In the genomic region with DNA sequence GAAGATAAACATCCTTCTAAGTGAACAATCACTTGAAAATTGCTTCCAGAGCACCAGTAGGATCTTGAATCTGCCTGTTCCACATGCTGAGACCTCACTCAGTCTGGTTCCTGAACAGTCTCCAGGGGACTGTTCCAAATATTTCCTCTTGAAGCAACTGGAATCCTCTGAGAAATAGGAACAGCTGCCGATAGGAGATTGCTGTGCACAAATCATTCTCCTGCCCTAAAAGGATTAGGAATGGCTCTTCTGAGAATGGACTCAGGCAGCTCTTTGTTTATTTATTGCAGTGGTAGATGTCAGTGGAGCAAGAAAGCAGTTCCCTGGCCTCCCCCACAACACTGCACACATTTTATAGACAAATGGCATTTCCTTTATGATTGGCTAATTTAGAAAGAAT, we compare ENCODE assay signal across 24 mouse cellular contexts. TPM values are rescaled to one million over a fixed set of nuclear protein-coding genes. Genes with fewer than 3 reads are reported as not detected.
A peak's percentile ranks its signal among the peaks of the same experiment; 100 is the strongest.
DNase-seq lines count a peak whose midpoint lies in the region; ATAC-seq and TF ChIP-seq lines count a peak whose summit lies in the region.
"Had no signal": no experiment of that assay in that cellular context is flagged by ENCODE, and none has a peak within 500 bp of the region (broad histone marks: within the 10 kb centered on the region; RNA-seq: fewer than 3 reads in every experiment).

No protein-coding gene starts in this region.

- no peak overlapping the region for H3K9ac ChIP-seq in embryonic facial prominence, embryonic 14.5 days (ENCODE audit: low read depth, low read length)
- H3K9ac ChIP-seq in lung, embryonic 14.5 days, result no peak overlapping the region
- H3K9ac ChIP-seq in midbrain, embryonic 13.5 days (replicated peaks), result no peak overlapping the region
- H3K9ac ChIP-seq in midbrain, embryonic 16.5 days (ENCODE audit: low read depth, low read length), result no peak overlapping the region
- H3K9ac ChIP-seq in midbrain, postnatal 0 days (replicated peaks; ENCODE audit: low read length, poor library complexity, severe bottlenecking), result no peak overlapping the region
- H3K9ac ChIP-seq: forebrain, embryonic 15.5 days; heart, embryonic 12.5 days; hindbrain, embryonic 14.5 days; liver, postnatal 0 days; stomach, embryonic 15.5 days had no signal

- DNase-seq in embryonic facial prominence, embryonic 14.5 days (ENCODE audit: low spot score), result peak; percentile 41
- no peak for DNase-seq in embryonic facial prominence, embryonic 10.5 days (ENCODE audit: low spot score)
- DNase-seq in lung, embryonic 14.5 days, result peak; percentile 13
- DNase-seq in lung, postnatal 4 days, result no peak
- peak; percentile 19 for DNase-seq in midbrain, postnatal 0 days (ENCODE audit: low spot score)
- no peak for DNase-seq in gastrocnemius, postnatal 10 days
- DNase-seq: adrenal gland, postnatal 14 days; cerebellum, adult 11 months; cerebellum, adult 9-11 months; heart, adult 11 months; heart, postnatal 14 days; kidney, adult 2 months; kidney, postnatal 10 days; liver, postnatal 0 days; thymus, postnatal 25 days had no signal

- no peaks in the 10 kb centered on the region for H3K27me3 ChIP-seq in embryonic facial prominence, embryonic 14.5 days (replicated peaks; ENCODE audit: control insufficient read depth, insufficient read depth, low read length)
- no peaks in the 10 kb centered on the region for H3K27me3 ChIP-seq in embryonic facial prominence, embryonic 10.5 days (replicated peaks; ENCODE audit: low read depth, poor library complexity, severe bottlenecking)
- no peaks in the 10 kb centered on the region for H3K27me3 ChIP-seq in lung, embryonic 14.5 days (ENCODE audit: insufficient read depth, low read length)
- H3K27me3 ChIP-seq in midbrain, embryonic 13.5 days, result no peaks in the 10 kb centered on the region
- no peaks in the 10 kb centered on the region for H3K27me3 ChIP-seq in midbrain, embryonic 16.5 days (ENCODE audit: control insufficient read depth, insufficient read depth, low read depth, low read length)
- no peaks in the 10 kb centered on the region for H3K27me3 ChIP-seq in midbrain, postnatal 0 days (ENCODE audit: insufficient read depth, low read length)
- H3K27me3 ChIP-seq: forebrain, embryonic 15.5 days; heart, embryonic 12.5 days; stomach, embryonic 15.5 days had no signal

- no peak for TF ChIP-seq CTCF in lung, embryonic 14.5 days (IDR thresholded peaks at IDR 0.05; ENCODE audit: low read depth)
- TF ChIP-seq CTCF in midbrain, postnatal 0 days (IDR thresholded peaks at IDR 0.05), result no peak

- H3K4me3 ChIP-seq in embryonic facial prominence, embryonic 14.5 days (ENCODE audit: low read depth, low read length), result no peak overlapping the region
- no peak overlapping the region for H3K4me3 ChIP-seq in embryonic facial prominence, embryonic 10.5 days
- H3K4me3 ChIP-seq in lung, embryonic 14.5 days (ENCODE audit: low read depth, low read length), result no peak overlapping the region
- H3K4me3 ChIP-seq in midbrain, embryonic 13.5 days (replicated peaks), result no peak overlapping the region
- H3K4me3 ChIP-seq in midbrain, embryonic 16.5 days (ENCODE audit: low read depth, low read length), result no peak overlapping the region
- no peak overlapping the region for H3K4me3 ChIP-seq in midbrain, postnatal 0 days (ENCODE audit: low read depth, low read length)
- H3K4me3 ChIP-seq: forebrain, embryonic 15.5 days; heart, embryonic 12.5 days; stomach, embryonic 15.5 days had no signal

- no peak overlapping the region for H3K4me2 ChIP-seq in embryonic facial prominence, embryonic 14.5 days (ENCODE audit: low read depth, low read length)
- H3K4me2 ChIP-seq in lung, embryonic 14.5 days, result no peak overlapping the region
- H3K4me2 ChIP-seq in midbrain, embryonic 13.5 days (replicated peaks), result no peak overlapping the region
- H3K4me2 ChIP-seq in midbrain, embryonic 16.5 days (ENCODE audit: low read length), result no peak overlapping the region
- no peak overlapping the region for H3K4me2 ChIP-seq in midbrain, postnatal 0 days (ENCODE audit: low read depth, low read length, poor library complexity, severe bottlenecking)
- H3K4me2 ChIP-seq: forebrain, embryonic 15.5 days; heart, embryonic 12.5 days; hindbrain, embryonic 14.5 days; liver, embryonic 11.5 days; stomach, embryonic 15.5 days had no signal

- no peak overlapping the region for H3K27ac ChIP-seq in embryonic facial prominence, embryonic 14.5 days (replicated peaks; ENCODE audit: low read depth, low read length)
- H3K27ac ChIP-seq in embryonic facial prominence, embryonic 10.5 days (replicated peaks), result no peak overlapping the region
- H3K27ac ChIP-seq in lung, embryonic 14.5 days (ENCODE audit: low read depth), result no peak overlapping the region
- H3K27ac ChIP-seq in midbrain, embryonic 13.5 days, result no peak overlapping the region
- H3K27ac ChIP-seq in midbrain, embryonic 16.5 days (ENCODE audit: low read length), result no peak overlapping the region
- no peak overlapping the region for H3K27ac ChIP-seq in midbrain, postnatal 0 days (ENCODE audit: low read depth, low read length)
- H3K27ac ChIP-seq: forebrain, embryonic 15.5 days; hindbrain, embryonic 14.5 days; stomach, embryonic 15.5 days had no signal

- H3K36me3 ChIP-seq in embryonic facial prominence, embryonic 14.5 days (ENCODE audit: control insufficient read depth, insufficient read depth, low read length), result no peaks in the 10 kb centered on the region
- no peaks in the 10 kb centered on the region for H3K36me3 ChIP-seq in embryonic facial prominence, embryonic 10.5 days (replicated peaks)
- no peaks in the 10 kb centered on the region for H3K36me3 ChIP-seq in lung, embryonic 14.5 days (ENCODE audit: insufficient read depth)
- no peaks in the 10 kb centered on the region for H3K36me3 ChIP-seq in midbrain, embryonic 13.5 days
- H3K36me3 ChIP-seq in midbrain, embryonic 16.5 days (ENCODE audit: control insufficient read depth, insufficient read depth, low read length), result no peaks in the 10 kb centered on the region
- H3K36me3 ChIP-seq in midbrain, postnatal 0 days (ENCODE audit: insufficient read depth, low read length), result no peaks in the 10 kb centered on the region
- H3K36me3 ChIP-seq: forebrain, embryonic 15.5 days; heart, embryonic 12.5 days; stomach, embryonic 15.5 days had no signal

- H3K4me1 ChIP-seq in embryonic facial prominence, embryonic 14.5 days (ENCODE audit: control insufficient read depth, insufficient read depth, low read length), result no peaks in the 10 kb centered on the region
- peaks cover 4% of the 10 kb centered on the region; the same call in 1 of the 2 replicates for H3K4me1 ChIP-seq in embryonic facial prominence, embryonic 10.5 days
- H3K4me1 ChIP-seq in lung, embryonic 14.5 days (ENCODE audit: insufficient read depth), result no peaks in the 10 kb centered on the region
- H3K4me1 ChIP-seq in midbrain, embryonic 13.5 days (replicated peaks), result peaks cover 7% of the 10 kb centered on the region
- no peaks in the 10 kb centered on the region for H3K4me1 ChIP-seq in midbrain, embryonic 16.5 days (ENCODE audit: control insufficient read depth, insufficient read depth, low read length)
- no peaks in the 10 kb centered on the region for H3K4me1 ChIP-seq in midbrain, postnatal 0 days (ENCODE audit: insufficient read depth, low read length)
- H3K4me1 ChIP-seq: forebrain, embryonic 15.5 days; heart, embryonic 12.5 days; stomach, embryonic 15.5 days had no signal

- no peak for ATAC-seq in embryonic facial prominence, embryonic 14.5 days (ENCODE audit: low read depth)
- ATAC-seq in lung, embryonic 14.5 days (ENCODE audit: insufficient read depth), result no peak
- 0 out of 2 replicates have a peak, but pooled peaks have one; percentile 55 for ATAC-seq in midbrain, embryonic 13.5 days
- ATAC-seq in midbrain, embryonic 16.5 days, result no peak
- ATAC-seq in midbrain, postnatal 0 days (ENCODE audit: low FRiP score), result no peak
- ATAC-seq: CD4-positive, CD25-positive, alpha-beta regulatory T cell, adult 4 months; forebrain, embryonic 15.5 days; liver, postnatal 0 days had no signal

- 6% methylated on average over 1 of the region's 1 CpGs for whole genome bisulfite sequencing in embryonic facial prominence, embryonic 14.5 days
- WGBS in embryonic facial prominence, embryonic 10.5 days, result 31% methylated on average over 1 of the region's 1 CpGs
- WGBS in lung, embryonic 14.5 days, result 28% methylated on average over 1 of the region's 1 CpGs
- 16% methylated on average over 1 of the region's 1 CpGs for WGBS in midbrain, embryonic 13.5 days
- WGBS in midbrain, embryonic 16.5 days, result 14% methylated on average over 1 of the region's 1 CpGs
- 14% methylated on average over 1 of the region's 1 CpGs for WGBS in midbrain, postnatal 0 days

- H3K9me3 ChIP-seq in embryonic facial prominence, embryonic 14.5 days (ENCODE audit: control insufficient read depth, low read length), result no peaks in the 10 kb centered on the region
- H3K9me3 ChIP-seq in embryonic facial prominence, embryonic 10.5 days, result no peaks in the 10 kb centered on the region
- H3K9me3 ChIP-seq in lung, embryonic 14.5 days (ENCODE audit: low read depth, low read length), result no peaks in the 10 kb centered on the region
- H3K9me3 ChIP-seq in midbrain, embryonic 13.5 days, result no peaks in the 10 kb centered on the region
- no peaks in the 10 kb centered on the region for H3K9me3 ChIP-seq in midbrain, embryonic 16.5 days (replicated peaks; ENCODE audit: control insufficient read depth, low read length, poor library complexity, severe bottlenecking)
- H3K9me3 ChIP-seq in midbrain, postnatal 0 days (ENCODE audit: low read length), result no peaks in the 10 kb centered on the region
- H3K9me3 ChIP-seq: forebrain, embryonic 15.5 days; heart, embryonic 12.5 days; stomach, embryonic 15.5 days had no signal

RNA-seq across cellular contexts. Expression of a gene that starts 10.9 kb away (rescaled TPM):
- polyA plus RNA-seq in embryonic facial prominence, embryonic 14.5 days (2014; fragmentation: Nextera tagmentation; extraction: Ambion mirVana), result 5.4 and 5.6 TPM in 2 replicates
- polyA plus RNA-seq in embryonic facial prominence, embryonic 10.5 days (2016; fragmentation: Nextera tagmentation; extraction: Ambion mirVana), result 2.8 and 3.4 TPM in 2 replicates
- polyA plus RNA-seq in lung, embryonic 14.5 days (2014; fragmentation: Nextera tagmentation; extraction: Ambion mirVana), result 1.2 TPM in 2 replicates
- polyA plus RNA-seq in midbrain, embryonic 13.5 days (2015; fragmentation: Nextera tagmentation; extraction: Ambion mirVana), result 15.2 and 15.4 TPM in 2 replicates
- polyA plus RNA-seq in midbrain, embryonic 16.5 days (2015; fragmentation: Nextera tagmentation; extraction: Ambion mirVana), result 12.8 and 13.4 TPM in 2 replicates
- 63.7 and 75.7 TPM in 2 replicates for total RNA-seq in midbrain, postnatal 0 days (2014; rRNA removed)
- 7.1 and 7.6 TPM in 2 replicates for polyA plus RNA-seq in midbrain, postnatal 0 days (2015; fragmentation: Nextera tagmentation; extraction: Ambion mirVana)
- 1 to 10 TPM; 2.5 to 4.5 TPM for total RNA-seq in gastrocnemius, postnatal 10 days (2021)
- total RNA-seq: megakaryocyte progenitor cell, adult 5-6 weeks had no signal

Comparison
In these comparisons a context has a peak if more than half of its experiments do, and no peak if none do; other contexts are left out.
1. DNase-seq: peak in embryonic facial prominence, embryonic 14.5 days (single experiment), lung, embryonic 14.5 days (single experiment) and midbrain, postnatal 0 days (single experiment); none in embryonic facial prominence, embryonic 10.5 days (single experiment), lung, postnatal 4 days (0 of 2) and gastrocnemius, postnatal 10 days (single experiment).